Mouse (Mus musculus) kidney, embryonic 14.5 days (tissue): ENCODE measurements around the gene Gm21915. TPM values are rescaled to one million over a fixed set of nuclear protein-coding genes. Genes with fewer than 3 reads are reported as not detected.
A peak's percentile ranks its signal among the peaks of the same experiment; 100 is the strongest.

ENCODE experiments used
- ATAC-seq: fragments of 200-750 bp; cut with Nextera tagmentation; 2 replicates; pipeline ENCODE4 v1.8.0; 2017; ENCODE audit warnings: moderate number of reproducible peaks, mild to moderate bottlenecking, moderate TSS enrichment, moderate library complexity; ENCODE audit not compliant: low FRiP score, low TSS enrichment
- H3K27ac ChIP-seq: fragments of 300-500 bp; sonication (generic); 2 replicates; pipeline ENCODE4 v1.5.1; 2014; ENCODE audit warnings: low read depth, mild to moderate bottlenecking, low read length, moderate library complexity, mixed read lengths
- H3K27me3 ChIP-seq: fragments of 300-500 bp; sonication (generic); 2 replicates; pipeline ENCODE4 v1.6.1; 2014; ENCODE audit warnings: mild to moderate bottlenecking, low read length; ENCODE audit not compliant: control insufficient read depth, insufficient read depth
- H3K36me3 ChIP-seq: fragments of 300-500 bp; sonication (generic); 2 replicates; pipeline ENCODE4 v1.6.1; 2014; ENCODE audit warnings: low read length, mixed read lengths; ENCODE audit not compliant: control insufficient read depth, insufficient read depth
- H3K4me1 ChIP-seq: fragments of 300-500 bp; sonication (generic); 2 replicates; pipeline ENCODE4 v1.6.1; 2014; ENCODE audit warnings: low read length, mixed read lengths; ENCODE audit not compliant: control insufficient read depth, insufficient read depth
- H3K4me2 ChIP-seq: fragments of 300-500 bp; sonication (generic); replicated peaks from 2 replicates; pipeline ENCODE4 v1.6.1; 2014; ENCODE audit warnings: low read depth, mild to moderate bottlenecking, low read length
- H3K4me3 ChIP-seq: fragments of 300-500 bp; sonication (generic); 2 replicates; pipeline ENCODE4 v1.5.1; 2014; ENCODE audit warnings: mild to moderate bottlenecking, low read length
- H3K9ac ChIP-seq: fragments of 300-500 bp; sonication (generic); 2 replicates; pipeline ENCODE4 v1.6.1; 2014; ENCODE audit warnings: low read depth, mild to moderate bottlenecking, low read length, moderate library complexity
- H3K9me3 ChIP-seq: fragments of 300-500 bp; sonication (generic); 2 replicates; pipeline ENCODE4 v1.6.1; 2016; ENCODE audit warnings: low read length; ENCODE audit not compliant: control insufficient read depth
- WGBS: fragments of 180-500 bp; shearing (Covaris S2); extraction: QIAGEN DNeasy Blood & Tissue Kit; methylation state at CpG from one replicate; pipeline ENCODE4 v1.1.7; 2014; 5-methylcytosine and 5-hydroxymethylcytosine counted together
- polyA plus RNA-seq: library from polyadenylated mRNA; unstranded; fragments of >200 nt; fragmentation: Nextera tagmentation; extraction: Ambion mirVana; gene quantifications from 2 replicates; pipeline ENCODE4 v1.2.1, GENCODE M21; 2014

Gene Gm21915
- polyA plus RNA-seq, 1 experiment from 2014 or later: not detected

GRCm38 (mm10) chr9:40717875-40718185 is 47.4 kb downstream of the Gm21915 start:
- H3K27ac ChIP-seq: peak overlapping the region; percentile 67; the same call in 1 of the 2 replicates
- no peaks in the 10 kb centered on the region for H3K36me3 ChIP-seq
- no peaks in the 10 kb centered on the region for H3K9me3 ChIP-seq
- no peak overlapping the region for H3K4me3 ChIP-seq
- peaks cover 32% of the 10 kb centered on the region for H3K4me1 ChIP-seq
- 6% methylated on average over 7 of the region's 7 CpGs for WGBS
- ATAC-seq: peak; percentile 61
- no peak overlapping the region for H3K9ac ChIP-seq
- H3K4me2 ChIP-seq: no peak overlapping the region; the same call in 1 of the 2 replicates
- no peaks in the 10 kb centered on the region for H3K27me3 ChIP-seq

Other genes starting within 250 kb of the Gm21915 start
- 6.1 and 7.4 TPM in 2 replicates for gene Gramd1b, start 139.2 kb upstream of the Gm21915 start, polyA plus RNA-seq
- 39.0 and 41.5 TPM in 2 replicates for gene Clmp, start 15.3 kb downstream of the Gm21915 start, polyA plus RNA-seq
- 2,147 and 3,036 TPM in 2 replicates for gene Hspa8, start 130.4 kb downstream of the Gm21915 start, polyA plus RNA-seq
- not detected in 2 replicates for gene Bsx, start 203.5 kb downstream of the Gm21915 start, polyA plus RNA-seq